Mouse (Mus musculus): ENCODE results near the gene Kbtbd13.

The Kbtbd13 gene

DNA sequence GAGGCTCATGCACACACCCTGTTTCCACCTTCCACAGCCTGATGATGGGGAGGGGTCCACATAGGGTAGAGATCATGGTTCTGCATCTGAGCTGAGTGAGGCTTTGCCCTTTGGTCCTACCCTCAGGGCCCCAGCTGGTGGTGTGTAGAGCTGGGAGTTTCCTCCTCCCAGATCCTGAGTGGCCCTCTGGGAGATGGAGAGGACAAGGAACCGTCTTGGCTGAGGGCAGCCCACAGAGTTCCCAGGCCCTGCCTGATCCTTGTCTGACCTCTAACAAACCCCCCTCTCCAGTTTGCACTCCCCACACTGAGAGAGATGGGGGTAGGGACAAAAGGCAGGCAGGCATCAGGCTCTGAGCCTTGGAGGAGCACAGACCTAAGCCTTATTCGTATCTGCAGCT, 2.9 kb upstream of the Kbtbd13 start:
- DNase-seq (ENCODE audit: low spot score in 2 of 2), result no peak

GRCm38 (mm10) chr9:65393606-65394005, 2.2 kb upstream of the Kbtbd13 start:
- no peak for DNase-seq (ENCODE audit: low spot score in 2 of 2)

DNA sequence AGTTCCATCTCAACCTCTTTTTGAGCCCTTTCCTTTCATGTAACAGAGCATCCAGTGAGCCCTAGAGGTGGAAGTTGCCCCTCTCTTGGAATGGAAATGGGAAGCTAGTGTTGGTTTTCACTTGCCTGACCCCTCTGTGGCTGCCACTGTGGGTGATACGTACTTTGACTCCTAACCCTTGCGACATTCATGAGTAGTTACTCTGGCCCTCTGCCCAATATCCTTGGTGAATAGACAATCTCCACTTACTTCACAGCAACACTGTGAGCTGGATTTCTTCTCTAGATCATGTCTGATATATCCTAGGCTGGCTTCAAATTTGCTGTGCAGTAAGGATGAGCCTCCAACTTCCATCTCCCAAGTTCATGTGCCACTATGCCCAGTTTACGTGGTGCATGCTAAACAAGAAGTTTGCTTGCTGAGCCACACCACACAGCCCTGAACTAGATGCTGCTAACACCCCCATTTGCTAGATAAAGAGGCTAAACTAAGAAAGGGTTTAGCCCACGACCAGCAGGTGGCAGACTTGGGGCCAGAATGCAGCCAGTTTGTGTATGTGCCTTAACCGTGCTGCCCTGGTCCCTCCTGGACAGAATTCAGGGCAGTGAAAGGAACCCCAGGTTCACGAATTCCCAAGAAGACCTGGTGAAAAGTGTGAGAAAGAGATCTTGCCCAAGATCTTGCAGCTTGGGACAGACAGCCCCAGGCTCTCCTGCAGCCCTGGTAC, 1.3 kb upstream of the Kbtbd13 start:
- DNase-seq (ENCODE audit: low spot score in 2 of 2), result no peak

DNA sequence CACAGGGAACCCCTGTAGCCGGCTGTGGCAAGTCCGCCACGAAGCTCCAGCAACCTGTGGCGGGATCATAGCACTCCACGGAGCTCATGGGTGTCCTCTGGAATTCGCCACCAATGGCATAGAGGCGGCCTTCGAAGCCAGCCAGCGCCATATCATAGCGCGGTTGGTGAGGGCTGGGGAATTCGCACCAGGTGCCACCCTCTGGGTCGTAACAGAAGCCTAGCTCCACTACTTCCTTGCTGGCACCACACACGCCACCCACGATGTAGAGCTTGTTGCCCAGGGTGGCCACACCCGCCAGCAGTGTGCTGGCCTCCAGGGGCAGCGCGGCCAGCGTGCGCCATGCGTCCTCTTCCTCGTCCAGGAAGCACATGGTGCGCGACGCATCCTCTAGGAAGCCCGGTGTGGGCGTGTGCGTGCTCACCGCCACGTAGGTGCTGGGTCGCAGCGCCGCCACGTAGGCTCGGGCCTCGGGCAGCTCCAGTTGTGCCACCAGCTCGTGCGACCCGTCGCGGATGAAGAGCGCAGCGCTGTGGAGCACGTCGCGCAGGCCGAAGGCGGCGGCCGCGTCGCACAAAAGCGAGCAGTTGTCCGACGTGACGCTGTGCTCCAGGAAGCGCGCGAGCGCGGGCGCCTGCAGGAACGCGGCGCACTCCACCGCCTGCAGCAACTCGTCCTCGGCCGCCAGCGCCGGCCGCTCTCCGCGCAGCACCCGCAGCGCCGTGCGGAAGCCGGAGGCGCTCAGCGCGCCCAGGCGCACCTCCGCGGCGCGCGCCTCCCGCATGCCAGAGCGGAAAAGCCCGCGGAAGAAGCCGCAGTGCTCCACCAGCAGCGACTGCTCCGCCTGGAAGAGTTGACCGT, 470 bp downstream of the Kbtbd13 start:
- DNase-seq (ENCODE audit: low spot score in 2 of 2), result no peak

DNA sequence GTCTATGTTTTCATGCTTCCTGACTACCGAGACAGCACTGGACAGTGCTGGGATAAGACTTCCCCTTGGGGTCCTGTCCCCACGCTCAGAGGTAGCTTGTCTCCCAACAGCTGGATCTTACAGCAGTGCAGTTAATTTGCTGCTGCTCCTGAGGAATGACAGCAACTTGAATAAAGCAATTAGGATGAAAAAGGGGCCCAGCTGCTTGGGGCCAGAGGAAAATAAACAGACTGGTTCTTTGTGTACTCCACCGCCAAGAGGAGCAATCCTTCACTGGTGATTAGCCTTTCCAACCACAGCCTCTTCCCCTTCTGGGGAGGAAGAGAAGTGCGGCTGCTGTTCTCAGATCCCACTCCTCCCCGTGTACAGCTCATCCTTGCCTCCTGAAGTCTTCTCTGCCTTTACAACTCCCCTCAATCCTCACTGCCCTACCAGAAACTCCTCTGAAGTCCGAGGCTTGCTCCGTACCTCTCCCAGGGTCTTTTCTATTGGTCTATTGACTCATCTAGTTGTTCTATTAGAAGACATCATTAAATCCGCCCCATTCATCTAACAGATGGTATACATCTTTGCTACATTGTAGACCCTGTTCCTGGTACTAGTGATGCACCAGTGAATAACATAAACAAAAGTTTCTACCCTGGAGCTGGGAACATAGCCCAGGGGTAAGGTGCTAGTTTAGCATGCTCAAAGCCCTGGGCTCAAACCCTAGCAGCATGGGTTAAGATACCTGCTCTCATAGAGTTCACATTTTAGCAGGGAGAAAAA, 4.9 kb downstream of the Kbtbd13 start:
- no peak for DNase-seq (ENCODE audit: low spot score in 2 of 2)

- DNase-seq (ENCODE audit: low spot score in 2 of 2), result no peak
Observed at GRCm38 (mm10) chr9:65384276-65384675, 7.2 kb downstream of the Kbtbd13 start.

DNA sequence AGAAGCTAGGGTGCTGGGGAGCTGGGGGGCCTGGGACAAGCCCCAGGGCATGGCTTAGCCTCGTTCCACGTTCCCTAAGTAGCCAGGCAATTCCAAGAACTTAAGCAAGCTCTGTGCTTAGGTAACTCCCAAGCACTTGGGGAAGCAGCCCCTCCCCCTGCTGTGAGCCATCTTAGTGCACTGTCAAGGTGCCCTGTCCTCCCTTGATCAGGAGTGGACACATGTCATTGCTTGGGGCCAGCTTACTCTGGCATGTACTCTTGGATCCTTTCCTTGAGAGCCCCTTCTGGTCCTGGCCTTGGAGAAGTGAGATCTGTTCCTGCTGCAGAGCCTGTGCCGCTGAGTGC, 8.7 kb downstream of the Kbtbd13 start:
- no peak for DNase-seq (ENCODE audit: low spot score in 2 of 2)

- DNase-seq (ENCODE audit: low spot score in 2 of 2), result no peak
Observed at GRCm38 (mm10) chr9:65382031-65382750, 9.3 kb downstream of the Kbtbd13 start.

DNA sequence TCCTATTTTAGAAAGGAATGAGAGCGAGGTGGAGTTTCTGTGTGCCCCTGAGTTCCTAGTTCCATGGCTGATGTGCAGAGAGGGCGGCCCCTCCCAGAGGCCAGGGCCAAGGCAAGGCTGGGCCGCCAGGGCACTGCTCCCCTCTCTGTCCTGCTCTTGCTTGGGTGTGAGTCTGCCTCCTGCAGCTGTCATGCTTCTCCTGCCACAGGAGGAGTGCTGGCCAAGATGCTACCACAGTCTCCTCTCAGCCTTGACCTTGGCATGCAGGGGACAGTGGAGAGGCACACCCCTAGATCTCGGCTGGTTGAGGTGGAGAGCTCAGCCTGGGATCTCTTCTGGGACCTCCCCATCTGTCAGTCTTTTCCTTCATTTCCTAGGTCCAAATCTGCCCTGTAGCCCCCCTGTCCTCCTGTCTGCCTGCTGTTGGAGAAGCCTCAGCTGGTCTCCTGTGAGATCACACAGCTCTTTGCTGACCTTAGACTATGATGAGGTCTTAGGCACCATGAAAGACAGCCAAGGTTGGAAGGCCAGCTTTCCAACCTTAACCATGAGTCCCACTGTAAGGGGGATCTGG, 10.3 kb downstream of the Kbtbd13 start:
- no peak for DNase-seq (ENCODE audit: low spot score in 2 of 2)

DNA sequence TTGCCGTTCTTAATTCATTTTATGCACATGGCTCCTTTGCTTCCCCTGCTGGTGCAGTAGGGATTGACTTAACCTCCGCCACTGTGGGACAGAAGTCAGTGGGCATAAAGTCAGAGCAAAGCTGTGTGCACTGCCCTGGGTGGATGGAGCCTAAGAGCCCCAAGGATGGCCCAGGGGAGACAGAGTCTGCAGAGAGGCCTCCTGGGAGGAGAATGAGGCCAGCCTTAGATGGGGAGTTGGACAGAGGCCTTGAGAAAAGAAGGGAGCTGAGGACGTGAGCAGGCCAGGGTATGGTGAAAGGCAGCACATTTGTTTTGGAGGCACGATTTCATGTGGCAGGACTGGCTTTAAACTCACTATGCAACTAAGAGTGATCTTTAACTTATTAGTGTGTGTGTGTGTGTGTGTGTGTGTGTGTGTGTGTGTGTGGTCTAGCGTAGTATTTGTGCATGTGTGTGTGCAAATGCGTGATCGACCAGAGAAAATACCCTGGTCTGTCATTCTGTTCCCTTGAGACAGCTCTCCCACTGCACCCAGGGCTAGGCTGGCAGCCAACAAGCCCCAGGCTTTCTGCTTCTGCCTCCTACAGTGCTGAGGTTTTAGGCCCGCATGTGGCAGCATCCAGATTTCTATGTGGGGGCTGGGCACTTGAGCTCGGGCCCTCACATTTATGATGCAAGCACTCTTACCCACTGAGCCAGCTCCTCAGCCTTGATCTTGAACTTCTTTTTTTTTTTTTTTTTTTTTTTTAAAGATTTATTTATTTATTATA, 16.1 kb downstream of the Kbtbd13 start:
- peak; percentile 63 to 74 for DNase-seq (ENCODE audit: low spot score in 2 of 2)

GRCm38 (mm10) chr9:65374468-65375162, 16.8 kb downstream of the Kbtbd13 start:
- DNase-seq (ENCODE audit: low spot score in 2 of 2), result no peak

DNA sequence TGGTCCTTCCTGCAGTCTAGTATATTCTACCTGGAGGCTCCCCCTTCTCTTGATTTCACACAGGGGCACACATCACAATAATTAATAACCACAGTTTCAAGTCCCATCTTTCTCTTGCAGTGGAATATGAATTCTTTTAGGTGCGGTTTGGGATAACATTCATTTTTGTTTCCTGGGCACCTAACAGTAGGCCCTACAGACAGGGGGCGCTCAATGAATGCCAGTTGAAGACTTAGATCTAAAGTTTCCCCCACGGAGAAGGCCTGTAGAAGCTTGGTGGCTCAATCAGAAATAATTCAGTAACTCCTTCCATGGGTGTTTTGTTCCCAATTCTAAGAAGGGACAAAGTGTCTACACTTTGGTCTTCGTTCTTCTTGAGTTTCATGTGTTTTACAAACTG, 19.0 kb downstream of the Kbtbd13 start:
- no peak for DNase-seq (ENCODE audit: low spot score in 2 of 2)

DNA sequence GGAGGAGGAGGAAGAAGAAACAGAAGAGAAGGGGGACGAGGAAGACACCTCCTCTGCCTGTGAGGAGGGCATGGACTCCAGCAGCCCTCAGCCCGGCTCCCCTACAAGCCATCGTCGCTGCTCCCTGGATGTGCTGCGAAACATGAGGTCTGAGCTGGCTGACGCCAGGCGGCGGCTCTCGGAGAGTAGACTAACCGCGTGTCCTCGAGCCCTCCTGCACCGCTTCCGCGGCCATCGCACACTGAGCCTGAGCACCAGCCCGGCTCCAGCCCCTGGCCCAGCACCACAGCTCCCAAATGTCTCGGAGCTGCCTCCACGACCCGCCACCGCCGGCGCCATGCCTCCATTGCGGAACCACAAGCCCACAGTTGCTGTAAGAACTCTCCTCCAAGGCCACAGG, 19.7 kb downstream of the Kbtbd13 start:
- no peak for DNase-seq (ENCODE audit: low spot score in 2 of 2)

DNA sequence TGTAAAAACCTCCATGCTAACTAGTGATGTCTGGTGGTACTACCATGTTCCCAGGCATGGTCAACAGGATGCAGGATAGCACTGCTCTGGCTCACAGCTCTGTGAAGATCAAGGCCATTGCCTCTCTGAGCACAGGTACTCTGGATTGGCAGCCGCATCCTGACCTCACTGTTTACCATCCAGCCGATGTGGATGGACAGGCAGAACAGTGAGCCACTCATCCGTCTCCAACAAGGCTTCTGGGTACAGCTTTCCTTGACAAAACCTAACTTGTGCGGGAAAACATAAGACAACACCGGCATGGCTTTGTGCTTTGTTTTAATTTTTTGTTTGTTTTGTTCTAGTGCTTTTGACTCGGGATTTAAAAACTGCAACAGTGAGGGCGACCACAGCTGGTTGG, 25.7 kb downstream of the Kbtbd13 start:
- DNase-seq (ENCODE audit: low spot score in 2 of 2), result no peak

DNA sequence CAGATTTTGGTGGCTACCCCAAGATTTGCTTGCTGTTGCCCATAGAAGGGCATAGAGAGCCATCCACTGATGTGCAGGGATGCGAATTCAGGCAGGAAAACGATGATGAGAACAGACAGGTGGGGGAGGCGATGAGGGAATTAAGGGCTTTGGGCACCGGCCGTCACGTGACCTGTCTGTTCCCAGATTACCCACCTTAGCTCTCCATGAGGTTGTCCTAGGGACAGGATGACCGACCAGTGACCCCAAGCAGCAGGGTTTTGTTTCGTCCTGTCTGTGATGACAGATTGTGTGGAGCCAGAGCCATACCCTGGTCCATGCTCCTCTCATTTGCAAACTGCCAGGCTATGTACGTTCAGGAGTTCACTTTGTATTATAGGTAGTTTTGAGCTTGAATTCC, 27.8 kb downstream of the Kbtbd13 start:
- no peak for DNase-seq (ENCODE audit: low spot score in 2 of 2)

DNA sequence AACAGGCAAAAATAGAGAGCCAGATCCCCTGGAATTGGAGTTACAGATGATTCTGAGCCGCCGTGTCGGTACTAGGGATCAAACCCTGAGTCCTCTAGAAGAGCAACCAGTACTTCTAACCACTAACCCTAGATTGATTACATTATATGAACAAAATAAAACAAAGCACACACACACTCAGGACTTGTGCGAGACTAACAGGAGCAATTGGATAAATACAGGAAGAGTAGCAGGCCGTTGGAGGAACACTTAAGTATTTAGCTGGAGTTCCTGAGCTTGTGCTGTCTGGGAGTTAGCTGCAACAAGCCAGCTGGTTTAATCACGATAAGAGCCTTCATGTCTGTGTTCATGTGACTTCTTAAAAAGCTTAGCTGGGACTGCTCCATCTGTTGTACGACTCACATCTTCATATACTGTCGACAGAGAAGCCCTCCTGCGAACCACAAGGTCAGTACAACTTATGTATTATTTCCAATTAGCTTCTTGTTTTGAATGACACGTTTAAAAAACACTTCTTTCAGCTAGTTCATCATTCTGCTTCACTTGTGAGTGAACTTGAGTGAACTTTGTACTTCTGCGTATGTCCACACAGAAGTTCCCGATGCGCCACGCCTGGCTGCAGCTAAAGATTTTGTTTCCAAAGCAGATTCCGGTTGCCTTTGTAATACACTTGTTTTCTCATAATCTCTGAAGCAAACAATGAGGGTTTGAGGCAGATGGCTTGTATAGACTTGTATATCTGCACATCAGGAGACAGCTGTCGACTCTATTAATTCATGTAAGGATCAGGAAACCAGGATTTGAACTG, 30.6 kb downstream of the Kbtbd13 start, which contains the start of gene Ubap1l:
TSS of gene Ubap1l (plus strand) at position 401 of the 808 bp plus-strand sequence.
- DNase-seq (ENCODE audit: low spot score in 2 of 2), result no peak

DNA sequence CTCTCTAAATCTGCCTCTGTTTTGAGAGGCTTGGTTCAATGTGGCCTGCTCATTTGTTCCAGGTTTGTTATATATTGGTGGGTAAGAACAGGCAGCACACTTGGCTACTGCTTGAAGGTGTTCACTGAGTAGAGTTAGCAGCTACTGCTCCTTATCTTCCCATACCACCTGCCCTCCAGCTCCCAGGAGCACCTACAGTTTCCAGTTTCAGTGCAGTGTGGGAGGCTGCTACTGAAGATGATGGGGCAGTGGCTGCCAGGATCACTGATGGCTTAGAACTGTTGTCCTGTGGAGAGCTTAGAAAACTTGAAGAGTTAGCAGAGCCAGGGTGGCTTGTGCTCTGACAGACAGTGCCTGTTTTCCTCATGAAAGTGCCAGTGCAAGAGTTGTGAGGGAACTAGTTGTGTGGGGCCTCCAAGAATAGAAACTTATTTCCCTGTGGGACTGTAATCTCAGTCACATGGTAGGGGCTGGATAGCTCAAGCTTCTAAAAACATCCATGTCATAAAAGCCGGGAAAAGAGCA, 32.4 kb downstream of the Kbtbd13 start:
- no peak for DNase-seq (ENCODE audit: low spot score in 2 of 2)

DNA sequence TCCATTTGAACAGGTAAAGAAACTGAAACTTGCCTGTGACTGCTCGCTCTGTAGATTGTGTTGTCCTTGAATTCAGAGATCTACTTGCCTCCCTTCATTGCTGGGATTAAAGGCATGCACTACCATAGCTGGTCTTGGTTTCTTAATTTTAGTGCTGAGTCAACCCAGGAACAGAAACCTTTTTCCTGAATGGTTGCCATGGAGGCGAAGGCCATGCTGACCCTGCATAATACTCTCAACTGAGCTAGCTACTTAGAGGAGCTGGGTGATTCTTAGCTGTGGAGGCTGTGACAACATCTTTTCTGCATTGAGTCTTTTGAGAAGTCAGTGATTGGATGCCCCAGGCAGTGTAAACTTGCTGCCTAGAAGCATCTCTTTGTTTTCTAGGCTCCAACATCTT, 34.5 kb downstream of the Kbtbd13 start:
- DNase-seq (ENCODE audit: low spot score in 2 of 2), result no peak

DNA sequence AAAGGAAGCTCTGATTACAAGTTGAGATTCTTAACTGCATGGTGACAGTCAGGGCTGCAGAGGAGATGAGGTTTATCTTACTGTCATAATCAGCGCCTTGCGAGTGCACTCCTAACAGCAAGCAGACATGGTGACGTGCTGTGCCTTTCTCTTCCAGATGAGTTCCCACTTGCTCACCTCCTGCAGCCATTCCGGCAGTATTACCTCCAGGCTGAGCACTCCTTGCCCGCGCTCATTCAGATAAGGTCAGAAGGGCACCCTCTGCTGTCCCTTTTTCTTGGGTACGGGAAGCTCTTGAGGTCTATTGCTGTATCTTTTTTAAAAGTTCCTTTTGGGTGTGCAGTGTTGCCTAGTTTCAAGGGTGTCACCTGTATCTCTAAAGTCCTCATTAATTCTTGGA, 34.9 kb downstream of the Kbtbd13 start:
- no peak for DNase-seq (ENCODE audit: low spot score in 2 of 2)

Data from right cerebral cortex, postnatal 36 days (tissue).